Mouse (Mus musculus) embryonic facial prominence, embryonic 15.5 days (tissue): ENCODE data around the gene Rasgef1c. TPM values are rescaled to one million over a fixed set of nuclear protein-coding genes. Genes with fewer than 3 reads are reported as not detected.

Experiments used
- ATAC-seq: fragments of 200-750 bp; cut with Nextera tagmentation; 2 replicates; pipeline ENCODE4 v1.8.0; 2017; ENCODE audit warnings: low read depth, moderate TSS enrichment; ENCODE audit not compliant: insufficient number of reproducible peaks, low FRiP score, low TSS enrichment
- H3K27ac ChIP-seq: fragments of 300-500 bp; sonication (generic); replicated peaks from 2 replicates; pipeline ENCODE4 v1.5.1; 2015; ENCODE audit warnings: mild to moderate bottlenecking, inconsistent platforms
- H3K27me3 ChIP-seq: fragments of 300-500 bp; sonication (generic); 2 replicates; pipeline ENCODE4 v1.6.1; 2015; ENCODE audit warnings: inconsistent platforms
- H3K36me3 ChIP-seq: fragments of 300-500 bp; sonication (generic); 2 replicates; pipeline ENCODE4 v1.6.1; 2015; ENCODE audit warnings: mild to moderate bottlenecking, inconsistent platforms
- H3K4me1 ChIP-seq: fragments of 300-500 bp; sonication (generic); 2 replicates; pipeline ENCODE4 v1.6.1; 2015; ENCODE audit warnings: inconsistent platforms
- H3K4me2 ChIP-seq: fragments of 300-500 bp; sonication (generic); replicated peaks from 2 replicates; pipeline ENCODE4 v1.6.1; 2015; ENCODE audit warnings: mild to moderate bottlenecking, inconsistent platforms
- H3K4me3 ChIP-seq: fragments of 300-500 bp; sonication (generic); replicated peaks from 2 replicates; pipeline ENCODE4 v1.5.1; 2015; ENCODE audit warnings: mild to moderate bottlenecking, inconsistent platforms
- H3K9ac ChIP-seq: fragments of 300-500 bp; sonication (generic); 2 replicates; pipeline ENCODE4 v1.6.1; 2015; ENCODE audit warnings: inconsistent platforms
- H3K9me3 ChIP-seq: fragments of 300-500 bp; sonication (generic); replicated peaks from 2 replicates; pipeline ENCODE4 v1.6.1; 2016; ENCODE audit warnings: inconsistent platforms
- WGBS: fragments of 180-500 bp; shearing (Covaris S2); methylation state at CpG from one replicate; pipeline ENCODE4 v1.1.7; 2015; 5-methylcytosine and 5-hydroxymethylcytosine counted together
- polyA plus RNA-seq: library from polyadenylated mRNA; unstranded; fragments of >200 nt; fragmentation: Nextera tagmentation; extraction: Ambion mirVana; gene quantifications from 2 replicates; pipeline ENCODE4 v1.2.1, GENCODE M21; 2015

Rasgef1c gene
- polyA plus RNA-seq, 1 experiment from 2014 or later: 0.99 TPM

DNA sequence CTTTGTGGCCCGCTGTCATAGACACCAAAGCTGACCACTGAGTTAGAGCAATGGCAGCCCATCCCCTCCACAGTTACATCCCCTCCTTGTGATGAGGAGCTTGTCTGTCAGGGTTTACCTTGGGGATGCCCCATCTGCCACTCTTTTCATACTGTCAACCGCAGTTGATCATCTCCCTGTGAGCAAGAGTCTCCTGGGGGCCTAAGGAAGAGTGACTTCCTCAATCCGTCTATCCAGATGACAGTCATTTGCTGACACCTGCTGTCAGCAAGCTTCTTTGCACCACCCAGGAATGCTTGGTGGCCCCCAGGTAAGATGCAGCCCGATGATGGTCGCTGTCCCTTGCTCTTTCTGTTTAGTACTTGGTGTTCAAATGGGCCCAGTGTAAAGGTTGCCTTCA, 13.2 kb upstream of the Rasgef1c start:
- peaks cover 13% of the 10 kb centered on the region; the same call in 1 of the 2 replicates for H3K36me3 ChIP-seq
- no peak overlapping the region for H3K4me2 ChIP-seq
- 70% methylated on average over 5 of the region's 5 CpGs for WGBS

GRCm38 (mm10) chr11:49891993-49892392, 9.6 kb upstream of the Rasgef1c start:
- Histone ChIP-seq H3K27me3 (no peaks in the 10 kb centered on the region), H3K27ac (no peak overlapping the region), H3K36me3 (peaks cover 5% of the 10 kb centered on the region; the same call in 1 of the 2 replicates), H3K9me3 (no peaks in the 10 kb centered on the region), H3K4me1 (no peaks in the 10 kb centered on the region), H3K9ac (no peak overlapping the region), H3K4me2 (no peak overlapping the region), H3K4me3 (no peak overlapping the region)
- 90% methylated on average over 5 of the region's 5 CpGs for WGBS
- ATAC-seq: no peak

More for the DNA sequence above, 13.2 kb upstream of the Rasgef1c start:
- Histone ChIP-seq H3K4me1 (no peaks in the 10 kb centered on the region), H3K4me3 (no peak overlapping the region), H3K9ac (no peak overlapping the region), H3K27ac (no peak overlapping the region), H3K27me3 (no peaks in the 10 kb centered on the region), H3K9me3 (no peaks in the 10 kb centered on the region)
- ATAC-seq: no peak

DNA sequence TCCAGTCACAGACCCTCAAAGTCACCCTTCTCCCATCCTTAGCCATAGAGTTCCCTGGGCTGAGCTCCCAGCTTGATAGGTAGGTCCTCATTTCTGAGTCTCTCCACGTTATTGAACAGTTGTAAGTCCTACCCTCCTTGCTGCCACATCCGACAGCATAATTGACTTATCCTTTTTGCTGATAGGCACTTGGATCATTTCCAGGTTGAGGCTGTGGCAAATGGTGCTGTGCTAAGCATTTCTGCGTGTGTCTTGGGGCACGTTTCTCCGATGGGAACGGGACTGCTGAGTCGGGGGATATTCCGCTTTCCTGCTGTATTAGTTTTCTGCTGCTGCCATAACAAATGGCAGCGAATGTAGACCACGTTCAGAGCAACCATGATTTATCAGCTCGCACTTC, 7.8 kb upstream of the Rasgef1c start:
- Histone ChIP-seq H3K9ac (no peak overlapping the region), H3K4me2 (no peak overlapping the region), H3K36me3 (no peaks in the 10 kb centered on the region), H3K9me3 (0 out of 2 replicates have a peak, but pooled peaks cover 6% of the 10 kb centered on the region), H3K27ac (no peak overlapping the region), H3K27me3 (no peaks in the 10 kb centered on the region), H3K4me1 (no peaks in the 10 kb centered on the region), H3K4me3 (no peak overlapping the region)
- ATAC-seq: no peak
- WGBS: 62% methylated on average over 11 of the region's 11 CpGs

GRCm38 (mm10) chr11:49895966-49896590, 5.6 kb upstream of the Rasgef1c start:
- no peak overlapping the region for H3K4me2 ChIP-seq
- WGBS: 51% methylated on average over 6 of the region's 6 CpGs

DNA sequence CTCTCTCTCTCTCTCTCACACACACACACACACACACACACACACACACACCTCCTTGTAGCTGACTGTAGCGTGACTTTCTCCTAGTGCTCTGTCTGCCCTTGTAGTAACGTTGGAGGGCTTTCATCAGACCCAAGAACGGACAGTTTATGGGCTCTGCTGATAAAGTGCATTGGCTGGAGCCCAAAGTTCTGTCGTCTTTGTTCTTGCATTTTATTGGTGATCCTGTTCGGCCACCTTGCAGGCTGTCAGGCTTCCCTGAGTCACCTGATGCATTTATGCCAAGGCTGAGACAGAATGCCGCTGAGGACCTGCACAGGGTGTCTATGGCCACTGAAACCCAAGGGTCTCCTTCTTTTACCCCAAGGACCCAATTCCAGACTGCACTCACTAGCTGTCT, 1.6 kb upstream of the Rasgef1c start:
- no peak for ATAC-seq
- Histone ChIP-seq H3K9me3 (0 out of 2 replicates have a peak, but pooled peaks cover 6% of the 10 kb centered on the region), H3K27ac (no peak overlapping the region), H3K4me1 (peaks cover 12% of the 10 kb centered on the region), H3K4me2 (no peak overlapping the region), H3K9ac (no peak overlapping the region), H3K36me3 (no peaks in the 10 kb centered on the region), H3K27me3 (peaks cover 36% of the 10 kb centered on the region), H3K4me3 (no peak overlapping the region)
- WGBS: 63% methylated on average over 6 of the region's 6 CpGs

More at GRCm38 (mm10) chr11:49895966-49896590, 5.6 kb upstream of the Rasgef1c start:
- no peaks in the 10 kb centered on the region for H3K36me3 ChIP-seq
- no peak overlapping the region for H3K9ac ChIP-seq
- H3K4me3 ChIP-seq: no peak overlapping the region
- peaks cover 15% of the 10 kb centered on the region for H3K27me3 ChIP-seq
- no peak overlapping the region for H3K27ac ChIP-seq
- H3K9me3 ChIP-seq: 0 out of 2 replicates have a peak, but pooled peaks cover 6% of the 10 kb centered on the region
- ATAC-seq: no peak
- H3K4me1 ChIP-seq: peaks cover under 1% of the 10 kb centered on the region; the same call in 1 of the 2 replicates

DNA sequence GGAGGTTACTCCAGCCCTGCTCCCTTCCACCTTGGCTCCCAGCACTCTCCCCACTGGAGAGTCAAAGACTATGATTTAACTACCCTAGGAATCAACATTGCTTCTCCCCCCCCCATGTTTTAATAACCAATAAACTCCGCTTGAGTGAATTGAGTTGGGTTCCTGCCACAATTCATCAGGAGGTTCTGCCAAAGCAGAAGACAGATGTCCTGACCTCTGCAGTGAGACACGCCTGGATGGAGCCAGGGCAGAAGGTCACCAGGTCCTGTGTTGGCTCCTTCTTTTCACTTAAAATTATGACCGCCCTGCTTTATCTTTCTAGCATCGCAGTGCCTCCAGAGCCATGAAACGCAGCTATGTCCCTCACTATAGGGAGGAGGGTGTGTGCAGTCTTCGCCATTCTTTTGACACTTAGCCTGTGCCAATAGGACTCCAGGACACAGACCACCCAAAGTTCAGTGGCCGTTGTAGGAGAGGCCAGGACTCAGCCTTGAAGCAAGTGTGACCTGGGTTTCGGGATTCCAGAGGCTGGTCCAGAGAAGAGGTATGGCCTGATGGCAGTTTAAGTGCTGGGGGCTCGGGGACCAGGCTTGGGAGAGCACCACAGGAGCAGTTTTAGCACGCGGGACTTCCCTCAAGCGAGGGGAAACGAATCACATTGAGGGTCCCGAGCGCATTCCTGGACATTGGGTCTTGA, 525 bp upstream of the Rasgef1c start:
- 0 out of 2 replicates have a peak, but pooled peaks cover 6% of the 10 kb centered on the region for H3K9me3 ChIP-seq
- no peaks in the 10 kb centered on the region for H3K36me3 ChIP-seq
- peak overlapping the region; percentile 100 for H3K4me2 ChIP-seq
- H3K4me1 ChIP-seq: peaks cover 12% of the 10 kb centered on the region
- ATAC-seq: no peak
- H3K4me3 ChIP-seq: peak overlapping the region; percentile 62
- H3K9ac ChIP-seq: no peak overlapping the region
- H3K27me3 ChIP-seq: peaks cover 36% of the 10 kb centered on the region
- WGBS: 33% methylated on average over 15 of the region's 15 CpGs
- H3K27ac ChIP-seq: no peak overlapping the region

DNA sequence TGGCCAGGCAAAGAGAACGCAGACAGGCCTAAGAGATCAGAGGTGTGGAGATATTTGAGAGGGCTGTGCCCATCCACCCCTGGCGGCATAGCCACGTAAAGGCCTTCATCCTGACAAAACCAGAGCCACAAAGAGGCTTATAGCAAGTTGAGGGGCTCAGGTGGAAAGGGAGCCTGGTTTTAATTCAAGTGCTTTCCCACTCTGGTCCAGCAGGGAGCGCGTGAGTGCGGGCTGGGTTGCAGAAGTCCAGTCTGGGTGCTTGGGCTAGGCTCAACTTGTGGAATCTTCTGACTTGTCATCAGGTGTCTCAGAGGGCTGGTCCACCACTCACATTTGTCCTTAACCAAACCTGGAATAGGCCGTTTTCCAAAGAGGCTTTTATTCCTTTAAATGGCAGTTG, 1.7 kb downstream of the Rasgef1c start:
- WGBS: 11% methylated on average over 7 of the region's 7 CpGs
- no peak for ATAC-seq
- H3K27me3 ChIP-seq: peaks cover 36% of the 10 kb centered on the region
- no peak overlapping the region for H3K27ac ChIP-seq
- H3K4me3 ChIP-seq: no peak overlapping the region
- no peak overlapping the region for H3K4me2 ChIP-seq
- no peaks in the 10 kb centered on the region for H3K36me3 ChIP-seq
- H3K9ac ChIP-seq: no peak overlapping the region
- H3K9me3 ChIP-seq: no peaks in the 10 kb centered on the region
- H3K4me1 ChIP-seq: peaks cover 12% of the 10 kb centered on the region

GRCm38 (mm10) chr11:49918521-49919180, 17.0 kb downstream of the Rasgef1c start:
- Histone ChIP-seq H3K4me2 (0 out of 2 replicates have a peak overlapping the region, but pooled peaks have one; percentile 13), H3K27ac (no peak overlapping the region), H3K4me1 (peaks cover 4% of the 10 kb centered on the region; the same call in 1 of the 2 replicates), H3K36me3 (no peaks in the 10 kb centered on the region), H3K9me3 (no peaks in the 10 kb centered on the region), H3K4me3 (no peak overlapping the region), H3K9ac (no peak overlapping the region), H3K27me3 (peaks cover 10% of the 10 kb centered on the region)
- no peak for ATAC-seq
- 33% methylated on average over 15 of the region's 15 CpGs for WGBS

DNA sequence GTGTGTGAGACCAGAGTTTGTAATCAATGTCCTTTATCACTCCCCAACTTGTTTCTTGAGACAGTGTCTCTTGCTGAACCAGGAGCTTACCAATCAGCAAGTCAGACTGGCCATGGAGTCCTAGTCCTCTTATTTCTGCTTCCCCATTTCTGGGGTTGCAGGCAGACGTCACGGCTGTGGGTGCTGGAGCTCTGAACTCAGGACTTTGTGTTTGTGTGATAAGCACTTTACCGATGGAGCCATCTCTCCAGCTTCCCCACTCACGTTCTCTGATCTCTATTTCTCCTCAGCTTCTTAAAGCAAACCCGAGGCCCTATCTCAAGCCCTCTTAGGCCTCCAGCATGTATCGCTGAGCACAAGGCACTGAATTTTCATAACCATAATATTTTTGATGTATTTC, 17.7 kb downstream of the Rasgef1c start:
- H3K27ac ChIP-seq: no peak overlapping the region
- H3K4me1 ChIP-seq: peaks cover 4% of the 10 kb centered on the region; the same call in 1 of the 2 replicates
- H3K27me3 ChIP-seq: peaks cover 10% of the 10 kb centered on the region
- WGBS: 82% methylated on average over 6 of the region's 6 CpGs
- H3K9me3 ChIP-seq: no peaks in the 10 kb centered on the region
- no peaks in the 10 kb centered on the region for H3K36me3 ChIP-seq
- H3K4me3 ChIP-seq: no peak overlapping the region
- ATAC-seq: no peak
- no peak overlapping the region for H3K9ac ChIP-seq
- no peak overlapping the region for H3K4me2 ChIP-seq

- peaks cover 15% of the 10 kb centered on the region for H3K4me1 ChIP-seq
- H3K27me3 ChIP-seq: peaks cover 10% of the 10 kb centered on the region
- H3K27ac ChIP-seq: no peak overlapping the region
- ATAC-seq: no peak
- H3K9me3 ChIP-seq: no peaks in the 10 kb centered on the region
- 48% methylated on average over 9 of the region's 9 CpGs for WGBS
- H3K4me3 ChIP-seq: no peak overlapping the region
- no peak overlapping the region for H3K4me2 ChIP-seq
- H3K9ac ChIP-seq: no peak overlapping the region
- no peaks in the 10 kb centered on the region for H3K36me3 ChIP-seq
These were observed 21.9 kb downstream of the Rasgef1c start for GRCm38 (mm10) chr11:49923539-49923938.

GRCm38 (mm10) chr11:49926183-49926582, 24.5 kb downstream of the Rasgef1c start:
- no peak overlapping the region for H3K4me2 ChIP-seq
- H3K4me3 ChIP-seq: no peak overlapping the region
- no peaks in the 10 kb centered on the region for H3K9me3 ChIP-seq
- no peak overlapping the region for H3K27ac ChIP-seq
- H3K4me1 ChIP-seq: peaks cover 14% of the 10 kb centered on the region
- H3K27me3 ChIP-seq: peaks cover 10% of the 10 kb centered on the region
- WGBS: 68% methylated on average over 7 of the region's 7 CpGs
- H3K9ac ChIP-seq: no peak overlapping the region
- H3K36me3 ChIP-seq: no peaks in the 10 kb centered on the region
- ATAC-seq: no peak
